Mouse (Mus musculus) liver, postnatal 0 days (tissue): ENCODE results near the gene Vcp.

ENCODE experiments used
- CTCF ChIP-seq: sonication (generic); IDR thresholded peaks from 2 replicates; pipeline ENCODE4 v1.5.1; 2016; ENCODE audit warnings: antibody characterized with exemption, low read depth
- EP300 ChIP-seq: IDR thresholded peaks from 2 replicates; pipeline ENCODE4 v1.6.1; 2016; ENCODE audit warnings: antibody characterized with exemption, low read depth, mild to moderate bottlenecking

GRCm38 (mm10) chr4:43019176-43019575, 18.9 kb upstream of the Vcp start:
- TF ChIP-seq CTCF (no peak), EP300 (no peak)
